8 mouse cellular contexts compared by ENCODE assay signal in the genomic region with DNA sequence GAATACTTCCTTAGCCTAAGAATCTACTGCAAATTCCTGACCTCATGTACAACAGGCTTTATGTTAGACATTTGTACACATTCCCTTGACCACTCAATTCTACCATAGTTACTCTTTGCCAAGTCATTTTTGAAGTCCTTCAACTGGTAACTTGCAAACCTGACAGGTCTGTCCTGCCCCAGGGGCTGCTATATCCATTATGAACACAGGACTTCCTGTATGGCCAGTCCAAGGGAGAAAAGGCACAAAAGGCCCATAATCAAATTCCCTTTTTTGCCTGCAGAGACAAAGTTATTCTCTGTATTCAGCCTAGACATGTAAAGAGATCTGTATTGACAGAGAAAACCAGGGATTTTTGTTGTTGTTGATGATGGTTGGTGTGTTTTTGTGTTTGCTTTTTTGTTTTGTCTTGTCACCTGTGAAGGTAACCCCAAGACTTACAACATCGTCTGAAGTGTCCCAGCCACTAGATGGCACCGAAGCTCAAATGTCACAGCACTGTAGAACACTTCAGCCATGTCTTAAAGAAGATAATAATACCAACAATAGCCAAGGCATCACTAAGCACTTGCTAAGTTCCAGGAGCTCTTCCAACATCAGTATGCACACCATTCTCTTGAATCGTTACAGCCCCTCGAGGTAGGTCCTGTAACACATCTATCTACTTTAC. TPM values are rescaled to one million over a fixed set of nuclear protein-coding genes. Genes with fewer than 3 reads are reported as not detected.
DNase-seq lines count a peak whose midpoint lies in the region; ATAC-seq lines count a peak whose summit lies in the region.

No protein-coding gene starts in this region.

- no peaks in the 10 kb centered on the region for H3K27me3 ChIP-seq in hindbrain, embryonic 12.5 days

- WGBS in hindbrain, embryonic 12.5 days, result 58% methylated on average over 4 of the region's 4 CpGs

- H3K27ac ChIP-seq in hindbrain, embryonic 12.5 days, result no peak overlapping the region

- no peaks in the 10 kb centered on the region for H3K36me3 ChIP-seq in hindbrain, embryonic 12.5 days

- peak; percentile 30 for DNase-seq in adrenal gland, adult 2 months
- DNase-seq in adrenal gland, postnatal 4 days (ENCODE audit: low spot score in 2 of 2), result no peak
- DNase-seq in left cerebral cortex, adult 11 months (ENCODE audit: low spot score), result peak; percentile 4
- DNase-seq in left cerebral cortex, postnatal 10 days (ENCODE audit: extremely low spot score in 1 of 2, low spot score in 2 of 2), result no peak
- peak; percentile 44 for DNase-seq in adrenal gland, postnatal 10 days
- peak; percentile 27 for DNase-seq in thymus, postnatal 0 days (ENCODE audit: low spot score)

- H3K4me1 ChIP-seq in hindbrain, embryonic 12.5 days, result no peaks in the 10 kb centered on the region

- peak; percentile 48 for ATAC-seq in inflammation-experienced regulatory T-cells, adult 6 months
- ATAC-seq in hindbrain, embryonic 12.5 days (ENCODE audit: low FRiP score), result no peak

- intact Hi-C loops in left cerebral cortex, postnatal 10 days (cut with DNase I), result loop anchor here (10.0 kb wide), 1 partner anchor 89 kb away; no protein-coding TSS in a partner anchor

- H3K9ac ChIP-seq in hindbrain, embryonic 12.5 days, result no peak overlapping the region

- no peaks in the 10 kb centered on the region for H3K9me3 ChIP-seq in hindbrain, embryonic 12.5 days (replicated peaks)

- no peak overlapping the region for H3K4me2 ChIP-seq in hindbrain, embryonic 12.5 days (replicated peaks)

- no peak overlapping the region for H3K4me3 ChIP-seq in hindbrain, embryonic 12.5 days

RNA-seq across cellular contexts. Expression of gene Kdr, which starts 47.9 kb away (rescaled TPM):
- total RNA-seq in adrenal gland, adult 2 months (2021), result 100 to 1,000 TPM in 1 of 2 experiments, 10 to 100 TPM in 1; 52.5 to 102 TPM
- 19.7 and 24.5 TPM in 2 replicates for polyA plus RNA-seq in adrenal gland, adult 2 months (2012; rRNA removed)
- 10 to 100 TPM; 77.4 to 79.2 TPM for total RNA-seq in adrenal gland, postnatal 4 days (2021)
- 10 to 100 TPM; 22.5 to 26.4 TPM for total RNA-seq in left cerebral cortex, postnatal 10 days (2021)
- 100 to 1,000 TPM in 1 of 2 experiments, 10 to 100 TPM in 1; 93.4 to 107 TPM for total RNA-seq in adrenal gland, postnatal 10 days (2021)
- under 1 TPM in 1 of 3 experiments, not detected in 2; 0.06 TPM for polyA plus RNA-seq in inflammation-experienced regulatory T-cells, adult 6 months (2017; shearing (Covaris generic))
- 3.9 and 4.3 TPM in 2 replicates for polyA plus RNA-seq in thymus, postnatal 0 days (2015; fragmentation: Nextera tagmentation; extraction: Ambion mirVana)
- polyA plus RNA-seq in hindbrain, embryonic 12.5 days (2016; fragmentation: Nextera tagmentation; extraction: Ambion mirVana), result 31.4 and 32.0 TPM in 2 replicates

Comparison
In these comparisons a context has a peak if more than half of its experiments do, and no peak if none do; other contexts are left out.
1. DNase-seq: peak in adrenal gland, adult 2 months (single experiment), left cerebral cortex, adult 11 months (single experiment), adrenal gland, postnatal 10 days (single experiment) and thymus, postnatal 0 days (single experiment); none in adrenal gland, postnatal 4 days (0 of 2) and left cerebral cortex, postnatal 10 days (0 of 2).